Mouse (Mus musculus): ENCODE results near the gene Dmpk. TPM values are rescaled to one million over a fixed set of nuclear protein-coding genes. Genes with fewer than 3 reads are reported as not detected.

Dmpk gene
- polyA plus RNA-seq, 1 experiment, result 154 TPM

DNA sequence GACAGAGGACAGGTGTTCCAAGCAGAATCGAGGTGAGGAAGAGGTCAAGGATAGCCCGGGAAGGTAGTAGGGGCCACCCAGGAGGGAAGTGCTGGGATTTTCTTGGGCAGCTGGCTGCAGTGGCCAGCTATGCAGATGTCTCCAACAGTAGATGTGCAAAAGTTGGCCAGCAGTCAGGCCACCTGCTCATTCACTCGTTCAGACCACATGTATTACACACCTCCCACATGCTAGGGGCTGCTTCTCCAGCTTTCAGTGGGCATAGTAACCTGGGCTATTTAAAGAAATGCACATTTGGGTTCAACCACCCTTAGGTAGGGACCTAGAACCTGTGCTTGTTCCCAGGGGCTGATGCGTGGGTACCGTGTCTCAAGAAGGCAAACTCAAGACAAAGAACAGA lies 44.1 kb downstream of the Dmpk start:
- H3K27ac ChIP-seq (ENCODE audit: control insufficient read depth, insufficient read depth, low read length), result no peak overlapping the region
- H3K27me3 ChIP-seq (ENCODE audit: control insufficient read depth, insufficient read depth, low read length), result no peaks in the 10 kb centered on the region

GRCm38 (mm10) chr7:19129396-19129795 lies 45.7 kb downstream of the Dmpk start:
- TF ChIP-seq POLR2A (IDR thresholded peaks at IDR 0.05; ENCODE audit: control insufficient read depth, extremely low read depth, insufficient read depth, low read length, poor library complexity), result no peak
- no peak for TF ChIP-seq CTCF (IDR thresholded peaks at IDR 0.05; ENCODE audit: borderline replicate concordance, control insufficient read depth, extremely low read depth, insufficient read depth, low read length, poor library complexity)
- WGBS, result 93% methylated on average over 5 of the region's 5 CpGs
- Histone ChIP-seq H3K27ac (ENCODE audit: control insufficient read depth, insufficient read depth, low read length) (no peak overlapping the region), H3K36me3 (ENCODE audit: control insufficient read depth, insufficient read depth, low read length) (no peaks in the 10 kb centered on the region), H3K27me3 (ENCODE audit: control insufficient read depth, insufficient read depth, low read length) (no peaks in the 10 kb centered on the region), H3K4me3 (ENCODE audit: control insufficient read depth, insufficient read depth, low read length) (no peak overlapping the region), H3K4me1 (replicated peaks; ENCODE audit: control insufficient read depth, insufficient read depth, low read length) (peaks cover 6% of the 10 kb centered on the region)
- no peak for DNase-seq

More for the DNA sequence above, 44.1 kb downstream of the Dmpk start:
- WGBS, result 89% methylated on average over 5 of the region's 5 CpGs
- no peak for DNase-seq
- peaks cover 6% of the 10 kb centered on the region for H3K4me1 ChIP-seq (replicated peaks; ENCODE audit: control insufficient read depth, insufficient read depth, low read length)
- no peak overlapping the region for H3K4me3 ChIP-seq (ENCODE audit: control insufficient read depth, insufficient read depth, low read length)
- H3K36me3 ChIP-seq (ENCODE audit: control insufficient read depth, insufficient read depth, low read length), result no peaks in the 10 kb centered on the region
- TF ChIP-seq CTCF (IDR thresholded peaks at IDR 0.05; ENCODE audit: borderline replicate concordance, control insufficient read depth, extremely low read depth, insufficient read depth, low read length, poor library complexity), result no peak

GRCm38 (mm10) chr7:19130657-19131056 lies 47.0 kb downstream of the Dmpk start:
- WGBS, result 45% methylated on average over 4 of the region's 4 CpGs
- TF ChIP-seq CTCF (IDR thresholded peaks at IDR 0.05; ENCODE audit: borderline replicate concordance, control insufficient read depth, extremely low read depth, insufficient read depth, low read length, poor library complexity) (no peak), POLR2A (IDR thresholded peaks at IDR 0.05; ENCODE audit: control insufficient read depth, extremely low read depth, insufficient read depth, low read length, poor library complexity) (no peak)
- peaks cover 3% of the 10 kb centered on the region; the same call in 1 of the 2 replicates for H3K36me3 ChIP-seq (ENCODE audit: control insufficient read depth, insufficient read depth, low read length)
- H3K27ac ChIP-seq (ENCODE audit: control insufficient read depth, insufficient read depth, low read length), result no peak overlapping the region
- H3K27me3 ChIP-seq (ENCODE audit: control insufficient read depth, insufficient read depth, low read length), result no peaks in the 10 kb centered on the region
- peaks cover 6% of the 10 kb centered on the region for H3K4me1 ChIP-seq (replicated peaks; ENCODE audit: control insufficient read depth, insufficient read depth, low read length)
- DNase-seq, result no peak
- no peak overlapping the region for H3K4me3 ChIP-seq (ENCODE audit: control insufficient read depth, insufficient read depth, low read length)

DNA sequence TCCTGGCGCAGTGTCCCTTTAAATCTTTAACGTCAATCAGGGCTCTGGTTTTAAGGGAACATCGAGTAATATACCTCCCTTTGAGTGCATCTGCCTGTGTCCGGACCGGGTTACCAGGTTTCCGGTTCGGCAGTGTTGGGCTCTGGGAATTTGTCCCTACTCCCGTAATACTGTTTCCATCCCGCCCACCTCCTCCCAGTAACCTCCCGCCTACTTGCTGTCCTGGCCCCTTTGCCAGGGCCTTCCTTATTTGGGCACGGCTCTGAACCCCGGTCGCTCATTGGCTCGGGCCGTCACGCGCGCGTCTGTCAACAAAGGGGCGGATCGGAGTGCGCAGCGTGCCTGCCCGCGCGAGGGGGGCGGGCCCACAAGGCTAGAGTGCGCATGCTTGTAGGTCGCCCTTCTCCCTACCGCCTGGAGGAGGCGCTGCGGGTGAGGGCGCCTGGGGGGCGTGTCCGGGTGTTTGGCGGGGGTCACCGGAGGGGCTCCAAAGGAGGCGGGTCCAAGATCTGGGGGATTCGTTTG lies 47.7 kb downstream of the Dmpk start:
- WGBS, result 1% methylated on average over 39 of the region's 39 CpGs
- peak overlapping the region; percentile 42 for H3K4me3 ChIP-seq (ENCODE audit: control insufficient read depth, insufficient read depth, low read length)
- H3K27ac ChIP-seq (ENCODE audit: control insufficient read depth, insufficient read depth, low read length), result no peak overlapping the region
- no peaks in the 10 kb centered on the region for H3K27me3 ChIP-seq (ENCODE audit: control insufficient read depth, insufficient read depth, low read length)
- H3K4me1 ChIP-seq (replicated peaks; ENCODE audit: control insufficient read depth, insufficient read depth, low read length), result peaks cover 10% of the 10 kb centered on the region
- TF ChIP-seq POLR2A (IDR thresholded peaks at IDR 0.05; ENCODE audit: control insufficient read depth, extremely low read depth, insufficient read depth, low read length, poor library complexity) (0 out of 2 replicates have a peak, but pooled peaks have one; percentile 42), CTCF (IDR thresholded peaks at IDR 0.05; ENCODE audit: borderline replicate concordance, control insufficient read depth, extremely low read depth, insufficient read depth, low read length, poor library complexity) (peak; percentile 90)
- H3K36me3 ChIP-seq (ENCODE audit: control insufficient read depth, insufficient read depth, low read length), result peaks cover 10% of the 10 kb centered on the region; the same call in 1 of the 2 replicates
- peak; percentile 92 for DNase-seq

GRCm38 (mm10) chr7:19136168-19136567 lies 52.5 kb downstream of the Dmpk start:
- TF ChIP-seq CTCF (IDR thresholded peaks at IDR 0.05; ENCODE audit: borderline replicate concordance, control insufficient read depth, extremely low read depth, insufficient read depth, low read length, poor library complexity), result no peak
- Histone ChIP-seq H3K36me3 (ENCODE audit: control insufficient read depth, insufficient read depth, low read length) (peaks cover 21% of the 10 kb centered on the region; the same call in 1 of the 2 replicates), H3K4me3 (ENCODE audit: control insufficient read depth, insufficient read depth, low read length) (no peak overlapping the region), H3K27me3 (ENCODE audit: control insufficient read depth, insufficient read depth, low read length) (no peaks in the 10 kb centered on the region), H3K27ac (ENCODE audit: control insufficient read depth, insufficient read depth, low read length) (no peak overlapping the region), H3K4me1 (replicated peaks; ENCODE audit: control insufficient read depth, insufficient read depth, low read length) (peaks cover 16% of the 10 kb centered on the region)
- no peak for DNase-seq
- WGBS, result 98% methylated on average over 13 of the region's 13 CpGs

- Histone ChIP-seq H3K4me3 (ENCODE audit: control insufficient read depth, insufficient read depth, low read length) (no peak overlapping the region), H3K36me3 (ENCODE audit: control insufficient read depth, insufficient read depth, low read length) (peaks cover 21% of the 10 kb centered on the region; the same call in 1 of the 2 replicates), H3K4me1 (replicated peaks; ENCODE audit: control insufficient read depth, insufficient read depth, low read length) (peaks cover 13% of the 10 kb centered on the region), H3K27me3 (ENCODE audit: control insufficient read depth, insufficient read depth, low read length) (no peaks in the 10 kb centered on the region), H3K27ac (ENCODE audit: control insufficient read depth, insufficient read depth, low read length) (no peak overlapping the region)
- WGBS, result 50% methylated on average over 38 of the region's 38 CpGs
- no peak for TF ChIP-seq CTCF (IDR thresholded peaks at IDR 0.05; ENCODE audit: borderline replicate concordance, control insufficient read depth, extremely low read depth, insufficient read depth, low read length, poor library complexity)
- no peak for TF ChIP-seq POLR2A (IDR thresholded peaks at IDR 0.05; ENCODE audit: control insufficient read depth, extremely low read depth, insufficient read depth, low read length, poor library complexity)
- DNase-seq, result no peak
These were observed 53.2 kb downstream of the Dmpk start for GRCm38 (mm10) chr7:19136673-19137334.
